Mouse (Mus musculus) gastrocnemius, adult 2 months (tissue): ENCODE data around the gene Gpr160. TPM values are rescaled to one million over a fixed set of nuclear protein-coding genes. Genes with fewer than 3 reads are reported as not detected.

ENCODE experiments used
- DNase-seq: peaks from one replicate; pipeline ENCODE4 v3.0.0; 2022
- H3K27ac ChIP-seq: fragments of 200-600 bp; 2 replicates; pipeline ENCODE4 v1.8.1; 2022; ENCODE audit warnings: mild to moderate bottlenecking
- H3K4me3 ChIP-seq: fragments of 200-600 bp; 2 replicates; pipeline ENCODE4 v1.8.1; 2022; ENCODE audit warnings: mild to moderate bottlenecking, moderate library complexity
- CTCF ChIP-seq: fragments of 200-600 bp; IDR thresholded peaks from 2 replicates; pipeline ENCODE4 v1.8.1; 2022; ENCODE audit warnings: antibody characterized with exemption, mild to moderate bottlenecking, moderate library complexity
- intact Hi-C: fragments of 180-260 bp; cut with DNase I; formaldehyde crosslinking; loops from one replicate; pipeline ENCODE4 v1.15.1; 2025
- total RNA-seq, 2 experiments: library from RNA; stranded (reverse); gene quantifications; 2 replicates each; pipeline ENCODE4 v1.2.3; 2021

The Gpr160 gene
- total RNA-seq, 2 experiments from 2014 or later, result 0.22 to 0.33 TPM

- Histone ChIP-seq H3K4me3 (no peak overlapping the region), H3K27ac (no peak overlapping the region)
- TF ChIP-seq CTCF, result no peak
- DNase-seq, result no peak
- intact Hi-C loops, result no loop called here
Observed at GRCm38 (mm10) chr3:30934384-30934783, 78.6 kb downstream of the Gpr160 start.

Other genes with a start within 250 kb of the Gpr160 start
- gene Lrriq4, start 211.4 kb upstream of the Gpr160 start, total RNA-seq, result not detected
- not detected for gene Lrrc34, start 208.1 kb upstream of the Gpr160 start, total RNA-seq
- gene Lrrc31, start 156.1 kb upstream of the Gpr160 start, total RNA-seq, result not detected
- gene Samd7, start 109.7 kb upstream of the Gpr160 start, total RNA-seq, result not detected
- 10 to 100 TPM; 32.2 to 33.7 TPM for gene Sec62, start 63.1 kb upstream of the Gpr160 start, total RNA-seq
- gene Phc3, start 113.5 kb downstream of the Gpr160 start, total RNA-seq, result 10 to 100 TPM; 12.7 to 13.9 TPM
- gene Prkci, start 139.8 kb downstream of the Gpr160 start, total RNA-seq, result 1 to 10 TPM; 4.3 to 6.3 TPM
- gene Skil, start 239.1 kb downstream of the Gpr160 start, total RNA-seq, result 10 to 100 TPM in 1 of 2 experiments, 1 to 10 TPM in 1; 8.3 to 19.8 TPM